Mouse (Mus musculus) G1E-ER4 (cell line): ENCODE data around the gene Tes3-ps. TPM values are rescaled to one million over a fixed set of nuclear protein-coding genes. Genes with fewer than 3 reads are reported as not detected.

Experiments
- GATA1 ChIP-seq: IDR thresholded peaks from one replicate; pipeline ENCODE4 v1.8.0; 2012; ENCODE audit warnings: low read length, inconsistent platforms
- polyA plus RNA-seq: library from polyadenylated mRNA; stranded (reverse); fragments of >175 nt; gene quantifications from 2 replicates; pipeline ENCODE4 v1.2.3, GENCODE M21; 2012

Tes3-ps gene
- polyA plus RNA-seq = 0.03 TPM in 1 of 2 replicates, not detected in the other

DNA sequence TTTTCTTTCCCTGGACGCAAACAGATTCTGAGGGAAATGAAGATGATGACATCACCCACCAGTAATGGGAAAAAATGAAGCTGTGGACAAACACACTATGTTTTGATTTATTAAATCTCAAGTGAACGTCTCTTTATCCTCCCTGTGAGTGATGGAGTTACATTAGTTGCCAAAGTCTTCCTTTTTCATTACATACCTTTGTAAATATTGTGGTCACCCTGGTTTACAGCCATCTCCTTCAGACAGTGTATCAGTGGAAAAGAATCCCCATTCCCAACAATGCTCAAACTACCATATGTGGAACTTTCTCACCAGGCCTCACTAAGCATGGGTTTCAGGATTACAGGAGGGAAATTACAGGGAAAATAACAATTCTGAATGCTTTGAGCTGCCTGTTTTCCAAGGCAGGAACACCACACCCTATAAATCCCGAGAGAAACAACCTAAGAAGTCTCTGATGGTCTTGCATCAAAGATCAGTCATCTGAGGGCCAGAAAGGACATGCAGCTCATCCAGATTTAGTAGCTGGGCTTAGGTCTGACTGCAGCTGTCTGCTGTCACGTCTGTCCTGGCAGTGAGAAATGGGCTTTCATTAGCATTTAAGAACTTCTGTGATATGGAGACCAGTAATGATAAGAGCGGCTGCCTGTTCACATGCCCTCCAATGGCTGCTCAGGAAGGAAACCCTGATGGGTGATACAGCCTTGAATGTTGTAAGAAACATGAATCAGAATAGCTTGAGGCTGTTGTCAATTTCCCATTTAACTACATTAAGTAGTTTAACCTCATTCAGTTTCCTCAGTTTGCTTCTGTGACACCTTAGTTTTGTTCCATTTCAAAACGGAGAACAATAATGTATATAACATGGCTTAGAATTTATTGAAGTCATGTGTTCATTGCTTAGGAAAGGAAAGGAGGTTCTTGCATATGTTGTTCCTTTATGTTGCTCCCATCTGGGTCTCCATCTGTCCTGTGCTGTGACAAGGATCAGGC lies at the start of gene Tes3-ps:
Tes3-ps (plus strand) TSS at position 943 of the 993 bp plus-strand sequence.
- TF ChIP-seq GATA1 = no peak

DNA sequence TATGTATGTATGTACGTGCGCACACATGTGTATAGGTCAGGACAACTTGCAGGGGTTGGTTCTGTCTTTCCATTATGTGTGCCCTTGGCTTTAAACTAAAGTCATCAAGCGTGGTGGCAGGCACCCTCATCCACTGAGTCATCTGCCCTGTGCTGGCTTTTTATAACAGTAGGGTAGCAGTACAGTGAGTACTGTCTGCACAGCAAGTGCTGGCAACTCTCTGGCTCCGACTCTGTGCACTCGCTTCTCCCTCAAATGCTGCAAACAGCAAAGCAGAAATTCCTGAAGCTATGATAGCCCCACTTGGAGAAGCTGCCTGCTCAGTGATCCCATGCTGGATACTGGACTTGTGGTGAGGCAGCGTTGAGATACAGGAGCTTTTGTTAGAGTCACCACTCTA lies 48.7 kb upstream of the Tes3-ps start:
- no peak for TF ChIP-seq GATA1

DNA sequence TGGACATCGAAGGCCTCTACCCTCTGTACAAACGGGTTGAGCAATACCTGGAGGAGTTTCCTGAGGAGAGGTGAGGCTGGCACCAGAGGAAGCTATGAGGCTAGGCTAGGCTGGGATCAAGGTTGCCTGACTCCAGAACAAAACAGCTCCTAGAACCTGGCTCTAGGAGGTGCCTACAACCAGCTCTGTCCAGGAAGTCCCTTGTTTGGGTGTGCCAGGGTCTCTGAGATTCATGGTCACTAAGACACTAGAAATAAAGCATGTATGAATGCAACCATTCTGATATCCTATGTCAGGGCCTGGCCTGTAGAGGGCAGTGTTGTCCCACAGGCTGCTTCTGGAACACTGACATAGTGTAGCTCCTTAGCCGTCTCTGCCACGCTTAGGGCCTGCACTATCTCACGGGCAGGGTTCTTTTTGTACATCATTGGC lies 43.8 kb upstream of the Tes3-ps start:
- TF ChIP-seq GATA1 = no peak

DNA sequence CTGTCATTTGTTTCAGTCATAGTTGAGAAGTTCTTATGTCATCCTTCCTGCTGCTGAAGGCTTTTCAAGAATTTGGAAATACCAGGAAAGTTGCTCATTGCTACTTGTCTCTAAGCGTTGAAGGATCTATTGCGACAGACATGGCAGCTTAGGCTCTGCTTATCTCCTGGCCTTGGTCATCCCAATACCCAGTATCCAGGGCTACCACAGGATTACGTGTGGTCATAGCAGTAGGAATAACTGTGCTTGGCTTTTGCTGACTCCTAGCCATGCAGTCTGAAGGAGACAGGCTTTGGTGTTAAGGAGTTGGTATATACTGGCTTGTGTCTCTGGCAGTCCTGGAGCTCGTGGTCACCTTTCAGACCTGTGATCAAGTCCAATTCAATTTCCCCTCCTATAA lies 32.8 kb upstream of the Tes3-ps start:
- no peak for TF ChIP-seq GATA1

DNA sequence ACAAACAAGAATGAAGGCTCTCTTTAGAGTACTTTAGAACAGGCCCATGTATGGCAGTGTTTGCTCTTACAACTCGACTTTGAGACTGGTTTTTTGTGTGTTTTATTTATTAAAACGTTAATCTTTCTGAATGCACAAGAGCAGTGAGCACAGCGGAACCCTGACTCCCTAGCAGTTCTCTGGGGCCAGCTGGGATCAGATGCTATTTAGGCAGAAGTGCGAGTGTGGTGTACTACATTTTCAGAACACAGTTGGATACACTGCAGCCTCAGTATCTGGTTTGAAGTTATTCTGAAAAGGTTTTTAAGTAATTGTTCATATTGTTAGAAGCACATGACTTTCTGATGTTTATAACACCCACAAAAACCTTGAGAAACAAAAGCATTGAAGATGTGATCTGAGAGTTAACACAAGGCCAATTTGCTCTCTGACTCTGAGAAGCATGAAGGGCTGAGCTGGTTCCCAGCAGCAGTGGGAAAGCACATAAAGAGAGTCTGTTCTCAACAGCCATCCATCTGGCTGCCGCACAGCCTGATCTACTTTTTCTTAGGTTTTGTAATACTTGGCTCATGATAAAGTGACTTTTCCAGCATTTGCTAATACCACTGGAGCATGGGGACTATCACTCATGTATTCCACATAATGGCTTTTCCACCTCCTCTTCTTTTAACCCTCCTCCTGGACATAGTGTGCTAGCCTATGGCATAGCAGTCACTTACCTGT lies 32.3 kb upstream of the Tes3-ps start:
- no peak for TF ChIP-seq GATA1

DNA sequence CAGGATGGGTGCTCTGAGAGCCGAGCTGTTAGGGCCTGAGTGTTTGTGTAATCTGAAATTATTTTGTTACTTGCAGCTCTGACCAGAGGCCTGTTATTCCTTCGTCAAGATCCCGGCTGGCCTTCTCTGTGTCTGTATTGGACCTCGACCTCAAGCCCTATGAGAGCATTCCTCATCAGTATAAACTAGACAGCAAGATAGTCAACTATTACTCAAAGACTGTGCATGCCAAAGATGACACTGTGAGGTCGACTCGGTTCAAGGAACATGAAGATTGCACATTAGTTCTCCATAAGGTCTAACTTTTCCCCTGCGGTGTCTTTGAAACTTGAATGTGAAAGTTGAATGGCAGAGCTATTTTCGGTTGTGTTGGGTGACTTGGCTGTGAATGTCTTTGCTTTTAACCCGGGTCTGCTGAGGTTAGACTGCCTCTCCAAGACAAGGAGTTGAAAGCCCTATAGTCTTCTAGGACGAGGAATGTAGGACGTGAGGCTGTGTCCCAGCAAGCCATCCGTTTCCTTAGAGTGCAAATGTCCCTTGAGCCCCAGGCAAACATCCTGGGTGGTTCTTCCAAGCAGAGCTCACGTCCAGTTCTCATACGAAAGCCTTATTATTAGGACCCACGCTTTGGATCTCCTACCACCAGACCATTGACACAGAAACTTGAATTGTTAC lies 31.5 kb upstream of the Tes3-ps start:
- no peak for TF ChIP-seq GATA1

DNA sequence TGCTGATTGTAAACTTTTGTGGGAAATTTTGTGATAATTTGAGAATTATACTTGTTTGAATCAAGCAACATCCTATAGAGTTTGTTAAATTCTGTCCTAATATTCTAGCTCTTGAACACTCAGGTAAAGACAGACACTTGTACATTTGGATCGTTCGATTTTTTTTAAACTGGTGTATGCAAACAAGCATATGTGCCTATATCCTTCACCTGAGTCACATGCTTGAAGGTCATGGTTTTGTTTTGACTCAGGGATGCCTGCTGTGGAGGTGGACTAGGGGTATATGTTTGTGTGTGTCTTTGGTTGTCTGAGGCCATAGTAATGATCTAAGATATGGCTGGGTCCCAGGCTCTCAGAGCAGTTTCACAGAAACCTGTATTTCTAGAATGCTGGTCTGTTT lies 30.2 kb upstream of the Tes3-ps start:
- TF ChIP-seq GATA1 = no peak

DNA sequence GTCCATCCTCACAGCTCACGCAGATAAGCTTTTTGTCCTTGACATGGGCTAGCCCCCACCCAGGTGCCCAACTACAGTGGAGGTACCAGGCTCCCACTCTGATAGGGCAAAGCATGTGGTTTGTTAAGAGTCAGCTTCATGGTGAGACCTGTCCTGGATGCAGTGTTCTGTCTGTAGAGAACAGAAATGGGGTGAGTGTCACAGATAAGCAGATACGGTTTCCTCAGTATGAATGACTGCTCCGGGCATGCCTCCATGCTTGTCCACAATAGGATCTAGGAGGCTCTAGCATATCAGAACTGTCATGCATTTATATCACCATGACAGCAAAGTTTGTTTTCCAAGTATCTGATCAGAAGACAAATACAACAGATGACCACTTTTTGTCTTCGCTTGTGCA lies 27.2 kb upstream of the Tes3-ps start:
- TF ChIP-seq GATA1 = no peak

DNA sequence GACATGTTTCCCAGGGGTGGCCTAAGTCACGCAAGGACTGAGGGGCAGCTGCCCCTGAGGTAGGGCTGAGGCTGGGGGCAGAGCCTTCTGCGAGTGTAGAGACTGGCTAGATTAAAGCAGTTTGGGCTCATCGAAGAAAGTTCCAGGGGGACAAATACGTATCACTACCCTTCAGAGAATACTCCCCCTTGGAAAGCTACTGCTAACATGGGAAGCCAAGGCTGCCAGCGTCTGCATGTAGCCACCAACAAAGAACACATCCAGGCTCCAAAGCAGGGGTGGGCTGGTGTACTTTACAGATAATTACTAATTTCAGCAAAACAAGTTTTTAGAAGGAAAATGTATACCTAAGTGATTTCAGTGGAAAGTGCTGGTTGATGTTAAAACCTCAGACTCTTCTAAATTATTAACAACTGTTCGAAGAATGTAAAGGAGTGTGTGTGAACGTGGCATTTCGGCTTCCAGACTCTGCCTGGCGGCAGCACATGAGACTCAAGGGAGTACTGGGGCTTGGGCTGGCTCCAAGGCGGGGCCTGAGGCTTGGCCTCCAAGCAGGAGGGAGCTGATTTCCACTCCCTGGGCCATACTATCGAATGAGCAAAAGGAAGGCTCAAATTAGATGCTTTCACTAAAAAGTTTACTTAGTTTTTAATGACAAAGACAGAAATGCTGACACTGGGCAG lies 26.6 kb upstream of the Tes3-ps start:
- no peak for TF ChIP-seq GATA1

DNA sequence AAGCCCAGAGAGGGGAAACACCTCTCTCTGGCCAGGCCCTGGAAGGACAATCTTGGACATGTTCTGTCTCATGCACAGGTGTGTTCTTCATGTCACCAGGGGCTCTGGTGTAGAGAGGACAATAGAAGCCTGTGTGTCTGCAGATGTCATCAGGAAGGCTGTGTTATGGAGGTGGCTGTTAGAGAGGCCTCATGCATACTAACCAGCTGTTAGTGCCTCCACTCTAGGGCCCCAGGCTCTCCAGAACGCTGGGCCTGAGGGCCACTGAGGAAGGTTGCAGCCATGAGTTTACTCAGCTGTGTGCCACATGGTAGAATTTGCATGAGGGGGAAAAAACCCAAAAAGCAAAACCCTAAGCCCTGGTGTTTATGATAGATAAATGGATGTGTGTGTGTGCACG lies 25.5 kb upstream of the Tes3-ps start:
- TF ChIP-seq GATA1 = no peak

DNA sequence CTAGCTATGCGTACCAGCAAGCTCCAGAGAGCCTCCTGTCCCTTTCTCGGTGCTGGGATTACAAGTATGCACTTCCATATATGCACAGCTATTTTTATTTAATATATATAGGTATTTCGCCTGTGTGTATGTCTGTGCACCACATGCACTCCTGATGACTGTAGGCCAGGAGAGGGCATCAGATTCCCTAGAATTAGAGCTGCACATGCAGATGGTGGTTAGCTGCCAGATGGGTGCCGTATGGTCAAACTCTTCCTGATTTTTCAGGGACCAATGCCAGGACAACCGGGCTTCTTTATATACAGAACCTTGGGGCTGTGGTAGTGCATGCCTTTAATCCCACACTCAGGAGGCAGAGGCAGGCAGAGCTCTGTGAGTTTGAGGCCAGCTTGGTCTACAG lies 24.1 kb upstream of the Tes3-ps start:
- TF ChIP-seq GATA1 = no peak

DNA sequence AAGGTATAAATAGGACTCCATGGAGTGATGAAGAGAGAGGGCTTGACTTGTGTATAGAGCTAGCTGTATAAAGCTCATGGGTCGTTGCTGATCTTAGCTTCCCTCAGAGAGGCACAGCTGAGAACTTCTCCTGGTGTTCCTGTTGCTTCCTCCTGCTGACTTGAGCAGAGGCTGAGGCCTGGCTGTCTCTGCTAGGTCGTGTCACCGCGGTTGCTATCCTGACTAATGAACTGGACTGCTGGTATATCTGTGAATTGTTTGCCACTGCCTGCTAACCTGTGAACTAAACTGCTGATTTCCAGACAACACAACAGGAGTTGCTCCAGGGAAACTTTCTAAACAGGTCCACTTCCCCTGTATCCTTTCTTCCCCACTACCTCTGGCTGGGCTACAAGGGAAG lies 22.8 kb upstream of the Tes3-ps start:
- TF ChIP-seq GATA1 = no peak

DNA sequence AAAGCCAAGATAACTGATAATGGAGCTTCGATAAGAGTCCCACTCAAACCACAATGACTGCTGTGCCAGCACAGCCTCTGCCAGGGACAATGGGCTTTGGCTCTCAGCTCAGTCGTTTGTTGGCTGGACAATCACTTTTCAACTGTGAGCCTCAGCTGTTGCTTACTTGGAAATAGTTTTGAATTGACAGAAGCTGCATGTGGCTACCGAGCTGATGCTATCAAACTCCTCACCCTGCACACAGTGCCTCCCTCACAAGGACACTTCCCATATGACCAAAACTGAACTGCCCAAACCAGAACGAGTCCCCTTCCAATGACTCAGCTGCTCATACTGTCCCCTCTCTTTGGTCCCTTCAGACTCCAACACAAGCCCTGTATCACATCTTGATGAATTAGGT lies 22.3 kb upstream of the Tes3-ps start:
- TF ChIP-seq GATA1 = no peak

DNA sequence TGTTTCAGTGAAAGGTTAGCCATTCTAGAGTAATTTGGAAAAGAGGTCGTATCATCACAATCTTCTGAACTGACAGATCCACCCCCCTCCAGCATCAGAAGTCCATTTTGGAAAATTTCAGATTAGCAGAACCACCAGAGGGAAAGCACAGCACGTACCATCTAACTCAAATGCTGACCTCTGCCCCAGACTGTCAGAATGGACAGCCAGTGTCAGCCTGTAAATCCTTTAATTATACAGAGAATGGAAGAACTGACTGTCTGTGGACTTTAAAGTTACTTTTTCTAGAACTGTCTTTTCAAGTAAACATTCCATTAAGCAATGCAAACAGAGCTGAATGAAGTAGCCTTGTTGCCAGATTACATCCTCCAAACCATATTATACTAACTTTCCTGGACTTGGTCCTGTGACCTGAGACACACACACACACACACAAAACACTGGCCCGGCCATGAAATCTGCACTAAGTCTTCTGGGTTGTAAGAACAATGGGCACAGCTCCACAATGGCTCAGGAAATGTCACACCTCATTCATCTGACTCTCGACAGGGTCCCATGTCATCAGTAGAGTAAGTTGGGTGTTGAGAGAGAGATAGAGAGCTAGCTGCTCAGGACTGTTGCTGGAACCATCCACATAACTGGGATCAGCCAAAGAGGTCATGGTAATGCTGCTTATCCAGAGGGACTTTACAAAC lies 21.0 kb upstream of the Tes3-ps start:
- no peak for TF ChIP-seq GATA1

DNA sequence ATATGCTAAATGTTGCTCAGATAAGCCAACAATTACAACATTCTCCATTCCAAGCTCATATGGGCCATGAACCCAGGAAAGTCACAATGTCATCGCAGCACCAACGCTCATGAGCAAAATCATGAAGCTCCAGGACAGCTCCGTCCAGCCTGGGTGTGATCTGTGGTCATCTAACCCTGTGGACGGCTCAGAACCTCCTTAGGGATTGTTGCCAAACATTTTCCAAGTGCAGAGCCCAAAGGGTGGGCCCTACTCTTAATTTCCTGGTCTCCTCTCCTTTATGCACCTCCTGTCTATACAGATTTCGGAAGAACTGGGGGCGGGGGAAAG lies 20.5 kb upstream of the Tes3-ps start:
- TF ChIP-seq GATA1 = no peak
